Mouse (Mus musculus) kidney, adult 2 months (tissue): ENCODE results near the gene Spc24.

Experiments
- CTCF ChIP-seq: fragments of 200-500 bp; conservative IDR thresholded peaks from 2 replicates; pipeline ENCODE4 v1.5.1; 2011; ENCODE audit warnings: low read depth, mild to moderate bottlenecking, control low read depth, low read length, moderate library complexity, mixed read lengths; ENCODE audit not compliant: insufficient read depth, insufficient read length
- POLR2A ChIP-seq: fragments of 200-500 bp; IDR thresholded peaks from one replicate; pipeline ENCODE4 v1.6.1; 2011; ENCODE audit warnings: low read depth, low read length, control low read depth

DNA sequence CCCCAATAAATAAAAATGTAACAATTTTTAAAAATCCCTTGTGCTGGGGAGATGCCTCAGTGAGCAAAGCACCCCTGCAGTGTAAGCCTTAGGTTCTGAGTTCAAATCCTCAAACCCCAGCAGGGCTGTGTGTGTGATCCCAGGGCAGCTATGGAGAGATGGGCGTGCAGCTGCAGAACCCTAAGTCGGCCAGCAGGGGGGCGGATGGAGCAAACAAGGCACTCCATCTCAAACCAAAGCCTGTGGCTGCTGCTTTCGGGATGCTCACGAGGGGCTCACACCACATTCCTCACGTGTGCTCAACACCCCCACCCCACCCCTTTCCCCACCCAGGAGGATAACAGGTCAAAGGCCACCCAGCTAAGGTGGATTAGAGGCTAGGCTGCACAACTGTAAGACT is 26.8 kb upstream of the Spc24 start:
- no peak for TF ChIP-seq POLR2A
- TF ChIP-seq CTCF: peak; percentile 84
